Mouse (Mus musculus) retina, postnatal 7 days (tissue): ENCODE measurements around the gene Ruvbl1.

Experiments used
- DNase-seq: peaks from one replicate; pipeline ENCODE4 v3.0.0-alpha.2; 2012; ENCODE audit warnings: low read depth, low spot score

Gene Ruvbl1

GRCm38 (mm10) chr6:88545397-88545790 is 80.2 kb downstream of the Ruvbl1 start:
- DNase-seq: no peak
